Mouse (Mus musculus): ENCODE data around the gene Tbc1d4.

DNA sequence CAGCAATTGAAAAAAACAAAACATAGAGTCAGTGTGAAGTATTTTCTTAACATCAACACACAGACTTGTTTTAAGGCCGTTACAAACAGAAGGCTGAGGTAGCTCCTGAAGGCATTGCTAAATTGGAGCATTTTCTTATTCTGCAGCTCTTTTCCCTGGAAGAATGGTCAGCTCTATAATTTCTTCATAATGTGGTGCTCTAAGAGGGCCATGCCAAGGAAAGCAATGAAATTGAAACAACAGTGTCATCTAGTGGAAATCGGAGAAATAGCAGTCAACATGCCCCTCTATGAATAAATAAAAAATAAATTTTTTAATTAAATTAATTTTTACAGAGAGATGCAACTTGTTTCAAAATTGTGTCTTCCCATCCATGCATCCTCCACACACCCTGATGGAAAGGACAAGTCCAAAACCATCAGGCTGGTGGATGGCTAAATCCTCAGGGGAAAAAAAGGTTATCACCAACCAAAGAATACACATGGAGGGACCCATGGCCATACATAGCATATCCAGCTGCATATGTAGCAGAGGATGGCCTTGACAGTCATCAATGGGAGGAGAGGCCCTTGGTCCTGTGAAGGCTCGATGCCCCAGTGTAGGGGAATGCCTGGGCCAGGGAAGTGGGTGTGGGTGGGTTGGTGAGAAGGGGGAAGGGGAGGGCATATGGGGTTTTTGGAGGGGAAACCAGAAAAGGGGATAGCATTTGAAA, 180.0 kb downstream of the Tbc1d4 start:
- no peak for TF ChIP-seq CTCF (IDR thresholded peaks at IDR 0.05; ENCODE audit: extremely low read depth, insufficient read depth, insufficient read length, insufficient replicate concordance)
- no peak for TF ChIP-seq POLR2A (IDR thresholded peaks at IDR 0.05; ENCODE audit: low read depth, low read length)

All from spleen, adult 2 months (tissue).